Mouse (Mus musculus) CH12.LX (cell line): ENCODE results near the gene Zfp408. TPM values are rescaled to one million over a fixed set of nuclear protein-coding genes. Genes with fewer than 3 reads are reported as not detected.

Source experiments
- DNase-seq: peaks from one replicate; pipeline ENCODE4 v3.0.0-alpha.2; 2013; ENCODE audit errors: extremely low read depth
- H3K27ac ChIP-seq: 2 replicates; pipeline ENCODE4 v1.5.1; 2012; ENCODE audit warnings: low read depth, mild to moderate bottlenecking, control low read depth, moderate library complexity; ENCODE audit not compliant: insufficient read depth
- H3K27me3 ChIP-seq: replicated peaks from 2 replicates; pipeline ENCODE3; 2012; ENCODE audit warnings: inconsistent platforms
- H3K36me3 ChIP-seq, 2 experiments: replicated peaks in 1 of 2; 2 replicates each; pipeline versions ENCODE3 to v1.6.1; 2012; ENCODE audit warnings: inconsistent platforms in 1 of 2, low read length in 1 of 2, mild to moderate bottlenecking in 1 of 2, mixed read lengths in 1 of 2, moderate library complexity in 1 of 2; ENCODE audit not compliant: control insufficient read depth in 1 of 2, insufficient read depth in 1 of 2
- H3K4me1 ChIP-seq, 2 experiments: 2 replicates each; pipeline ENCODE4 v1.6.1; 2012; ENCODE audit warnings: inconsistent platforms in 1 of 2, moderate library complexity in 1 of 2; ENCODE audit not compliant: insufficient read depth in 2 of 2, control insufficient read depth in 1 of 2
- H3K4me2 ChIP-seq: 2 replicates; pipeline ENCODE4 v1.6.1; 2012; ENCODE audit warnings: low read depth, mild to moderate bottlenecking, control low read depth; ENCODE audit not compliant: poor library complexity, insufficient read depth, severe bottlenecking
- H3K4me3 ChIP-seq, 3 experiments: fragments of 150-350 bp in 1 of 3; sonication (generic) in 1 of 3; replicated peaks in 1 of 3; 2 replicates each; pipeline versions ENCODE3 to v1.5.1; 2011 to 2012; ENCODE audit warnings: low read depth in 2 of 3, low read length in 2 of 3, mild to moderate bottlenecking in 2 of 3, moderate library complexity in 2 of 3, control low read depth in 1 of 3, improper control_type of control experiment in 1 of 3, inconsistent platforms in 1 of 3, mixed read lengths in 1 of 3; ENCODE audit not compliant: poor library complexity in 1 of 3
- H3K79me2 ChIP-seq: replicated peaks from 2 replicates; pipeline ENCODE4 v1.6.1; 2012; ENCODE audit warnings: mild to moderate bottlenecking, moderate library complexity; ENCODE audit not compliant: control insufficient read depth, poor library complexity, insufficient read depth, severe bottlenecking; ENCODE audit errors: extremely low read depth
- H3K9ac ChIP-seq: 2 replicates; pipeline ENCODE4 v1.6.1; 2012; ENCODE audit warnings: low read depth, mild to moderate bottlenecking, control low read depth, moderate library complexity; ENCODE audit not compliant: insufficient read depth
- H3K9me3 ChIP-seq: replicated peaks from 2 replicates; pipeline ENCODE3; 2012; ENCODE audit warnings: low read length, inconsistent platforms, mixed read lengths
- CHD1 ChIP-seq: IDR thresholded peaks from 2 replicates; pipeline ENCODE4 v1.6.1; 2012; ENCODE audit warnings: low read depth, low read length, improper control_type of control experiment, inconsistent platforms
- CTCF ChIP-seq, 2 experiments: IDR thresholded peaks in 1 of 2; conservative IDR thresholded peaks in 1 of 2; 2 replicates each; pipeline ENCODE4 v1.5.1; 2011 to 2012; ENCODE audit warnings: low read depth in 2 of 2, low read length in 2 of 2, improper control_type of control experiment in 1 of 2, inconsistent platforms in 1 of 2, mild to moderate bottlenecking in 1 of 2, moderate library complexity in 1 of 2
- HCFC1 ChIP-seq: IDR thresholded peaks from 2 replicates; pipeline ENCODE4 v1.6.1; 2012; ENCODE audit warnings: low read depth, mild to moderate bottlenecking, inconsistent platforms, low read length, improper control_type of control experiment
- IRF4 ChIP-seq: IDR thresholded peaks from 2 replicates; pipeline ENCODE4 v1.6.1; 2014; ENCODE audit warnings: low read depth, mild to moderate bottlenecking, inconsistent platforms, low read length, improper control_type of control experiment
- KAT2A ChIP-seq: IDR thresholded peaks from 2 replicates; pipeline ENCODE4 v1.6.1; 2012; ENCODE audit warnings: low read length, improper control_type of control experiment, inconsistent platforms; ENCODE audit not compliant: insufficient replicate concordance
- MAX ChIP-seq: IDR thresholded peaks from 2 replicates; pipeline ENCODE4 v1.6.1; 2011; ENCODE audit warnings: low read length, improper control_type of control experiment
- MAZ ChIP-seq: IDR thresholded peaks from 2 replicates; pipeline ENCODE4 v1.6.1; 2012; ENCODE audit warnings: low read depth, mild to moderate bottlenecking, inconsistent platforms, low read length, improper control_type of control experiment, moderate library complexity
- MXI1 ChIP-seq: IDR thresholded peaks from 2 replicates; pipeline ENCODE4 v1.6.1; 2011; ENCODE audit warnings: mild to moderate bottlenecking, low read depth, low read length, improper control_type of control experiment
- RAD21 ChIP-seq: IDR thresholded peaks from 2 replicates; pipeline ENCODE4 v1.6.1; 2011; ENCODE audit warnings: low read depth, mild to moderate bottlenecking, low read length, improper control_type of control experiment, moderate library complexity
- TBP ChIP-seq: conservative IDR thresholded peaks from 2 replicates; pipeline ENCODE4 v1.6.1; 2011; ENCODE audit warnings: low read depth, low read length, improper control_type of control experiment
- USF2 ChIP-seq: conservative IDR thresholded peaks from 2 replicates; pipeline ENCODE4 v1.6.1; 2011; ENCODE audit warnings: low read depth, low read length, improper control_type of control experiment
- ZNF384 ChIP-seq: IDR thresholded peaks from 2 replicates; pipeline ENCODE4 v1.6.1; 2012; ENCODE audit warnings: low read depth, low read length, improper control_type of control experiment, inconsistent platforms
- dilution Hi-C: fragments of 300-500 bp; cut with MboI; formaldehyde crosslinking; loops from 2 replicates; pipeline ENCODE4 v1.14.3; 2020; ENCODE audit warnings: low sequenced_read_pairs; ENCODE audit not compliant: extremely low pct_unique_long_range_greater_than_20kb, extremely low pct_ligation_motif_present
- in situ Hi-C: fragments of 300-500 bp; cut with MboI; formaldehyde crosslinking; loops from 3 replicates; pipeline ENCODE4 v1.14.3; 2019; ENCODE audit warnings: low sequenced_read_pairs, low pct_ligation_motif_present, low pct_unique_long_range_greater_than_20kb, mixed read lengths
- polyA plus RNA-seq: library from polyadenylated mRNA; unstranded; fragments of >175 nt; gene quantifications from 2 replicates; pipeline ENCODE4 v1.2.1, GENCODE M21; 2012; ENCODE audit warnings: low read depth; ENCODE audit not compliant: insufficient read length
- total RNA-seq, 2 experiments: library from RNA; depleted of rRNA; stranded (reverse); fragments of 300-350 nt in 1 of 2; fragments of >200 nt in 1 of 2; gene quantifications; 2 replicates each; pipeline ENCODE4 v1.2.3; 2012 to 2014

The Zfp408 gene
- total and polyA plus RNA-seq, 3 experiments = 8.1 to 16.0 (median 9.2) TPM

DNA sequence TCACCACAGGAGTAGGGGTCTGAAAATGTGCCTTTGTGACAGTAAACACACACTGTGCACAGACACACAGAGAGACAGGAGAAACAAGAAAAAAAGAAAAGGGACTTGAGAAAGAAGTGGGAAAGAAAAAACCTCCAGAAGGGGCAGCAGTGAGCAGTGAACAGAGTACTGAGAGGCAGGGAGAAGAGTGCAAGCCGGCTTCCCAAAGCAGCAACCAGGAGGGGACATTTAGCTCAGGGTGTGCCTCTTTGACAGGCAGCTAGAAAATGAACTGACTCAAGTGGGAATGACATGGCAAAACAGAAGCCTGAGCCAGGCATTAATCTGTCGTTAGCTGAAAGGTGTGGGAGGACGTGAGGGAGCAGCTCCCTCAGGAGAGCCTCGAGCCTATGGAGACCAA is 33.3 kb upstream of the Zfp408 start:
- H3K27ac ChIP-seq = no peak overlapping the region
- no peaks in the 10 kb centered on the region for H3K79me2 ChIP-seq
- no peaks in the 10 kb centered on the region for H3K27me3 ChIP-seq
- H3K4me2 ChIP-seq = no peak overlapping the region
- TF ChIP-seq RAD21 = peak; percentile 32
- no peak for TF ChIP-seq USF2
- TF ChIP-seq ZNF384 = 0 out of 2 replicates have a peak, but pooled peaks have one; percentile 28
- peak; percentile 12 to 50; a peak in 3 of 4 replicates for TF ChIP-seq CTCF (conservative IDR thresholded peaks at IDR 0.05 in 1 of 2, IDR thresholded peaks at IDR 0.05 in 1 of 2; ENCODE audit: low read depth in 2 of 2, low read length in 2 of 2)
- no peak for TF ChIP-seq CHD1
- peaks cover 4 to 32% of the 10 kb centered on the region in 2 experiments for H3K4me1 ChIP-seq
- no peaks in the 10 kb centered on the region for H3K9me3 ChIP-seq
- DNase-seq = peak; percentile 55
- H3K9ac ChIP-seq = no peak overlapping the region
- H3K36me3 ChIP-seq = peaks cover 71 to 84% of the 10 kb centered on the region in 2 experiments
- in situ Hi-C loops (no loop called here), dilution Hi-C loops (no loop called here)
- no peak overlapping the region for H3K4me3 ChIP-seq

DNA sequence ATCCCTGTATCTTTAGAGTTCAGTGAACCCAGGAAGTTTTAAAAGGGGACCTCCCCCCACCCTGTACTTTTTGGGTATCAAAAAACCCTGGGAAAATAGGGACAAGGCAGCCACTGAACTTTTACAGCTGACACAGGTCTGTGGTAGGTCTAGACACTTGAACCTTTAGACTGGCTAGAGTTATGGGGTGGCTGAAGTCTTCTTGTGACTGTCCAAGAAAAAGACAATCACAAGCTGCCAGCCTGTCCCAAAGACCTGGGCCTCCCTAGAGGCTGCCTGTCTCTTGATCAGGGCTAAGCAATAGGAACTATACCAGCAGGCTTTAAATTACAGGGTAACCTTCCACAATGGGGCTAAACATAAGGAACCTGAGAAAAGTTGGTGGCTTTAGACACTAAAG is 27.4 kb upstream of the Zfp408 start:
- Histone ChIP-seq H3K27ac (no peak overlapping the region), H3K79me2 (no peaks in the 10 kb centered on the region), H3K27me3 (no peaks in the 10 kb centered on the region), H3K9me3 (no peaks in the 10 kb centered on the region), H3K4me2 (no peak overlapping the region), H3K4me3 (no peak overlapping the region), H3K36me3 (peaks cover 75 to 95% of the 10 kb centered on the region in 2 experiments), H3K4me1 (peaks cover 0 to 15% of the 10 kb centered on the region in 2 experiments; a peak in 2 of 4 replicates), H3K9ac (no peak overlapping the region)
- no peak for DNase-seq
- in situ Hi-C loops (no loop called here), dilution Hi-C loops (no loop called here)
- TF ChIP-seq MXI1 = no peak
- TF ChIP-seq KAT2A = no peak
- TF ChIP-seq MAX = no peak
- TF ChIP-seq MAZ = no peak
- TF ChIP-seq HCFC1 = no peak
- TF ChIP-seq IRF4 = no peak

- DNase-seq = no peak
- TF ChIP-seq KAT2A (no peak), ZNF384 (no peak), TBP (no peak), MAZ (no peak), RAD21 (no peak), HCFC1 (no peak), CTCF (conservative IDR thresholded peaks at IDR 0.05 in 1 of 2, IDR thresholded peaks at IDR 0.05 in 1 of 2; ENCODE audit: low read depth in 2 of 2, low read length in 2 of 2) (no peak)
- Histone ChIP-seq H3K27ac (no peak overlapping the region), H3K4me1 (peaks cover 0 to 15% of the 10 kb centered on the region in 2 experiments; a peak in 2 of 4 replicates), H3K36me3 (peaks cover 73 to 95% of the 10 kb centered on the region in 2 experiments), H3K4me2 (no peak overlapping the region), H3K9me3 (no peaks in the 10 kb centered on the region), H3K27me3 (no peaks in the 10 kb centered on the region), H3K9ac (no peak overlapping the region), H3K4me3 (no peak overlapping the region), H3K79me2 (no peaks in the 10 kb centered on the region)
- dilution Hi-C loops = no loop called here
- in situ Hi-C loops = no loop called here
These were observed 26.8 kb upstream of the Zfp408 start for GRCm38 (mm10) chr2:91676420-91676819.
